ENCODE assay signal across 19 mouse cellular contexts in genomic region chr11:21564681-21565405, GRCm38 (mm10). TPM values are rescaled to one million over a fixed set of nuclear protein-coding genes. Genes with fewer than 3 reads are reported as not detected.
DNase-seq lines count a peak whose midpoint lies in the region; ATAC-seq and TF ChIP-seq lines count a peak whose summit lies in the region.
"Had no signal": no experiment of that assay in that cellular context is flagged by ENCODE, and none has a peak within 500 bp of the region (broad histone marks: within the 10 kb centered on the region; RNA-seq: fewer than 3 reads in every experiment).

No protein-coding gene starts in this region.

- TF ChIP-seq POLR2A in kidney, adult 2 months (IDR thresholded peaks at IDR 0.05; ENCODE audit: low read depth, low read length), result no peak
- no peak for TF ChIP-seq POLR2A in small intestine, adult 2 months (IDR thresholded peaks at IDR 0.05; ENCODE audit: low read depth, low read length)

- H3K27me3 ChIP-seq in heart, embryonic 14.5 days (ENCODE audit: control insufficient read depth, insufficient read depth, low read length), result no peaks in the 10 kb centered on the region
- H3K27me3 ChIP-seq in kidney, adult 2 months (replicated peaks; ENCODE audit: control insufficient read depth, insufficient read depth, low read length), result no peaks in the 10 kb centered on the region
- no peaks in the 10 kb centered on the region for H3K27me3 ChIP-seq in kidney, embryonic 16.5 days (ENCODE audit: insufficient read depth, low read length)
- no peaks in the 10 kb centered on the region for H3K27me3 ChIP-seq in small intestine, adult 2 months (ENCODE audit: control insufficient read depth, insufficient read depth, low read length)
- H3K27me3 ChIP-seq: embryonic facial prominence, embryonic 12.5 days; forebrain, embryonic 12.5 days; hindbrain, embryonic 13.5 days had no signal

- ATAC-seq in heart, embryonic 14.5 days (ENCODE audit: insufficient number of reproducible peaks, insufficient read depth, low FRiP score, low read depth), result no peak
- no peak for ATAC-seq in kidney, embryonic 16.5 days (ENCODE audit: low FRiP score, low TSS enrichment)
- ATAC-seq: CD4-positive, CD25-positive, alpha-beta regulatory T cell, adult 4 months; forebrain, embryonic 16.5 days; hindbrain, postnatal 0 days had no signal

- no peak overlapping the region for H3K4me2 ChIP-seq in heart, embryonic 14.5 days (ENCODE audit: low read length)
- no peak overlapping the region for H3K4me2 ChIP-seq in kidney, embryonic 16.5 days (replicated peaks; ENCODE audit: low read depth, low read length)
- H3K4me2 ChIP-seq: embryonic facial prominence, embryonic 12.5 days; forebrain, embryonic 12.5 days; hindbrain, embryonic 13.5 days had no signal

- peak overlapping the region; percentile 7; the same call in 1 of the 2 replicates for H3K4me3 ChIP-seq in gastrocnemius, adult 2 months
- no peak overlapping the region for H3K4me3 ChIP-seq in heart, embryonic 14.5 days (ENCODE audit: control insufficient read depth in 1 of 2, insufficient read depth in 1 of 2, low read depth in 1 of 2, low read length in 2 of 2)
- no peak overlapping the region for H3K4me3 ChIP-seq in kidney, adult 2 months (ENCODE audit: insufficient read depth, low read depth, low read length)
- no peak overlapping the region for H3K4me3 ChIP-seq in kidney, embryonic 16.5 days (ENCODE audit: low read length)
- no peak overlapping the region for H3K4me3 ChIP-seq in small intestine, adult 2 months (ENCODE audit: low read depth, low read length)
- H3K4me3 ChIP-seq: embryonic facial prominence, embryonic 12.5 days; forebrain, embryonic 12.5 days; hindbrain, embryonic 13.5 days had no signal

- intact Hi-C loops in gastrocnemius, adult 2 months (cut with DNase I), result loop anchor here (5.0 kb wide), 1 partner anchor 1932 kb away; the partner anchor contains the start of gene Ahsa2

- no peak for DNase-seq in gastrocnemius, adult 2 months
- DNase-seq in gastrocnemius, adult 18-20 months (ENCODE audit: low spot score), result no peak
- DNase-seq in heart, adult 18-20 months, result no peak
- DNase-seq in kidney, adult 2 months, result no peak
- DNase-seq in layer of hippocampus, adult 8-10 months (ENCODE audit: low spot score in 2 of 2), result no peak
- DNase-seq: B cell, adult 2 months; cerebellum, adult 11-12 months; cerebellum, adult 9-10 months; gastrocnemius, postnatal 25 days had no signal

- H3K27ac ChIP-seq in gastrocnemius, adult 2 months, result peak overlapping the region; percentile 58
- H3K27ac ChIP-seq in heart, embryonic 14.5 days (replicated peaks in 1 of 2; ENCODE audit: control insufficient read depth in 1 of 2, insufficient read depth in 1 of 2, low read depth in 2 of 2, low read length in 2 of 2), result peak overlapping the region; percentile 33 to 56; a peak in 2 of 4 replicates
- H3K27ac ChIP-seq in kidney, adult 2 months (ENCODE audit: insufficient read depth, low read depth, low read length), result 0 out of 2 replicates have a peak overlapping the region, but pooled peaks have one; percentile 35
- H3K27ac ChIP-seq in kidney, embryonic 16.5 days (ENCODE audit: low read length), result no peak overlapping the region
- peak overlapping the region; percentile 81 for H3K27ac ChIP-seq in small intestine, adult 2 months (ENCODE audit: insufficient read depth, low read depth, low read length)
- H3K27ac ChIP-seq: embryonic facial prominence, embryonic 12.5 days; forebrain, embryonic 12.5 days; hindbrain, embryonic 13.5 days; hindbrain, postnatal 0 days had no signal

- H3K9me3 ChIP-seq in heart, embryonic 14.5 days (ENCODE audit: control insufficient read depth, low read length), result no peaks in the 10 kb centered on the region
- no peaks in the 10 kb centered on the region for H3K9me3 ChIP-seq in kidney, embryonic 16.5 days (ENCODE audit: low read length)
- H3K9me3 ChIP-seq: embryonic facial prominence, embryonic 12.5 days; forebrain, embryonic 12.5 days; G1E; hindbrain, embryonic 13.5 days had no signal

- peaks cover 13 to 52% of the 10 kb centered on the region in 2 experiments for H3K4me1 ChIP-seq in heart, embryonic 14.5 days (ENCODE audit: control insufficient read depth in 2 of 2, insufficient read depth in 2 of 2, low read length in 2 of 2)
- peaks cover 39% of the 10 kb centered on the region; the same call in 1 of the 2 replicates for H3K4me1 ChIP-seq in kidney, adult 2 months (ENCODE audit: control insufficient read depth, insufficient read depth, low read length)
- peaks cover 11% of the 10 kb centered on the region for H3K4me1 ChIP-seq in kidney, embryonic 16.5 days (ENCODE audit: insufficient read depth, low read length)
- H3K4me1 ChIP-seq in small intestine, adult 2 months (ENCODE audit: control insufficient read depth, insufficient read depth, insufficient read length, low read length), result peaks cover 14% of the 10 kb centered on the region
- H3K4me1 ChIP-seq: embryonic facial prominence, embryonic 12.5 days had no signal

- no peak overlapping the region; the same call in 1 of the 2 replicates for H3K9ac ChIP-seq in heart, embryonic 14.5 days (ENCODE audit: low read length)
- H3K9ac ChIP-seq in kidney, embryonic 16.5 days (replicated peaks; ENCODE audit: low read length), result no peak overlapping the region
- H3K9ac ChIP-seq: embryonic facial prominence, embryonic 12.5 days; forebrain, embryonic 12.5 days; hindbrain, embryonic 13.5 days had no signal

- no peak for TF ChIP-seq CTCF in gastrocnemius, adult 2 months (IDR thresholded peaks at IDR 0.05)
- TF ChIP-seq CTCF in kidney, adult 2 months (conservative IDR thresholded peaks at IDR 0.05; ENCODE audit: insufficient read depth, insufficient read length, low read depth, low read length), result no peak
- TF ChIP-seq CTCF in small intestine, adult 2 months (IDR thresholded peaks at IDR 0.05; ENCODE audit: extremely low read depth, insufficient read length, insufficient replicate concordance, low read depth, low read length), result no peak

- peaks cover 76% of the 10 kb centered on the region for H3K36me3 ChIP-seq in heart, embryonic 14.5 days (ENCODE audit: control insufficient read depth, insufficient read depth, low read length)
- H3K36me3 ChIP-seq in kidney, adult 2 months (ENCODE audit: control insufficient read depth, insufficient read depth, low read length), result peaks cover 17% of the 10 kb centered on the region
- H3K36me3 ChIP-seq in kidney, embryonic 16.5 days (ENCODE audit: insufficient read depth, low read length), result peaks cover 32% of the 10 kb centered on the region
- peaks cover 44% of the 10 kb centered on the region for H3K36me3 ChIP-seq in small intestine, adult 2 months (ENCODE audit: control insufficient read depth, insufficient read depth, low read length)

- WGBS in heart, embryonic 14.5 days, result 79% methylated on average over 9 of the region's 9 CpGs
- 56% methylated on average over 9 of the region's 9 CpGs for WGBS in kidney, adult 2 months
- WGBS in kidney, embryonic 16.5 days, result 78% methylated on average over 9 of the region's 9 CpGs
- 26% methylated on average over 9 of the region's 9 CpGs for WGBS in small intestine, adult 2 months

RNA-seq across cellular contexts. Expression of gene Wdpcp, which starts 7.2 kb away (rescaled TPM):
- 1 to 10 TPM; 1.1 to 2.5 TPM for total RNA-seq in gastrocnemius, adult 2 months (2021)
- 1 to 10 TPM; 2.4 TPM for total RNA-seq in gastrocnemius, adult 18-20 months (2021)
- polyA plus RNA-seq in heart, embryonic 14.5 days (2014; fragmentation: Nextera tagmentation; extraction: Ambion mirVana), result 6.7 and 7.6 TPM in 2 replicates
- total RNA-seq in heart, adult 18-20 months (2021), result 1 to 10 TPM; 3.3 to 4.4 TPM
- polyA plus RNA-seq in kidney, adult 2 months (2012; rRNA removed), result 7.6 and 8.3 TPM in 2 replicates
- 13.4 and 14.5 TPM in 2 replicates for polyA plus RNA-seq in kidney, embryonic 16.5 days (2015; fragmentation: Nextera tagmentation; extraction: Ambion mirVana)
- polyA plus RNA-seq in small intestine, adult 2 months (2012; rRNA removed), result 1.1 and 1.5 TPM in 2 replicates
- 10 to 100 TPM; 12.1 to 16.9 (median 13.8) TPM for total RNA-seq in layer of hippocampus, adult 8-10 months (2022)

RNA-seq across cellular contexts. Expression of gene Mdh1, which starts 7.3 kb away (rescaled TPM):
- 1,000 to 10,000 TPM in 1 of 2 experiments, 100 to 1,000 TPM in 1; 495 to 1,053 TPM for total RNA-seq in gastrocnemius, adult 2 months (2021)
- total RNA-seq in gastrocnemius, adult 18-20 months (2021), result 100 to 1,000 TPM; 715 to 809 TPM
- polyA plus RNA-seq in heart, embryonic 14.5 days (2014; fragmentation: Nextera tagmentation; extraction: Ambion mirVana), result 1,858 and 1,900 TPM in 2 replicates
- 1,000 to 10,000 TPM; 2,492 to 2,562 TPM for total RNA-seq in heart, adult 18-20 months (2021)
- 970 and 1,136 TPM in 2 replicates for polyA plus RNA-seq in kidney, adult 2 months (2012; rRNA removed)
- 810 and 870 TPM in 2 replicates for polyA plus RNA-seq in kidney, embryonic 16.5 days (2015; fragmentation: Nextera tagmentation; extraction: Ambion mirVana)
- polyA plus RNA-seq in small intestine, adult 2 months (2012; rRNA removed), result 91.2 and 261 TPM in 2 replicates
- 100 to 1,000 TPM; 648 to 912 (median 773) TPM for total RNA-seq in layer of hippocampus, adult 8-10 months (2022)
